Mouse (Mus musculus): ENCODE measurements around the gene Sspn. TPM values are rescaled to one million over a fixed set of nuclear protein-coding genes. Genes with fewer than 3 reads are reported as not detected.

Sspn gene
- polyA plus RNA-seq (2012) = not detected in 2 replicates

DNA sequence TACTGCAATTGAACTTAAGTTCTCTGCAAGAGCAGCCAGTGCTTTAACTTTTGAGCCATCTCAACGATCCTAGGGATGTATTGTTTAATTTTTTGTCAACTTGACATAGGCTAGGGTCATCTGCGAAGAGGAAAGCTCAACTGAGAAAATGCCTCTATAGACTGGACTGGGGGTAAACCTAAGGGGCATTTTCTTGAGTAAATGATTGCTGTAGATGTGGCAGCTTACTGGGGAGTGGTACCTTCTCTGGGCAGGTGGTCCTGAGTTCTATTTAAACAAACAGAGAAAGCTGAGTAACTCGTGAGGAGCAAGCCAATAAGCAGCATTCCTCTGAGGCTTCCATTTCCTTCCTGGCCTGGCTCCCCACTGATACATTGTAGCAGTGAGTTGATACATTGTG lies at the start of gene Sspn:
Gene Sspn (plus strand): TSS at position 301 of the 400 bp plus-strand sequence.
- no peak for TF ChIP-seq GATA1 (IDR thresholded peaks at IDR 0.05; ENCODE audit: low read length)

DNA sequence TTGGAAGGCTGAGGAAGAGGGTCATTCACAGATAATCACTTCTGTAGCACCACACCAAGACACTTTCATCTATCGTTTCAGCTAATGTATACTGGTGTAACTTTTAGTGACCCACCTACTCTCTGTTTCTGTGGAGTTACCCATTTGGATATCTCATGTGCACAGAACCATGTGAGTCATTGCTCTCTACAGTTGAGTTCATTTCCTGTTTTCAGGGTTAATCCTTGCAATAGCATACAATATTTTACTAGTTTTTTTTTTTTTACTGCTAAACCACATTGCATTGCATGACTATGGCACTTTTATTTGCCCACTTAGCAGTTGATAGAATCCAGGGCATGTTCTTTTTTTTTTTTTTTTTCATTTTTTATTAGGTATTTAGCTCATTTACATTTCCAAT lies 48.4 kb upstream of the Sspn start:
- no peak for TF ChIP-seq GATA1 (IDR thresholded peaks at IDR 0.05; ENCODE audit: low read length)

DNA sequence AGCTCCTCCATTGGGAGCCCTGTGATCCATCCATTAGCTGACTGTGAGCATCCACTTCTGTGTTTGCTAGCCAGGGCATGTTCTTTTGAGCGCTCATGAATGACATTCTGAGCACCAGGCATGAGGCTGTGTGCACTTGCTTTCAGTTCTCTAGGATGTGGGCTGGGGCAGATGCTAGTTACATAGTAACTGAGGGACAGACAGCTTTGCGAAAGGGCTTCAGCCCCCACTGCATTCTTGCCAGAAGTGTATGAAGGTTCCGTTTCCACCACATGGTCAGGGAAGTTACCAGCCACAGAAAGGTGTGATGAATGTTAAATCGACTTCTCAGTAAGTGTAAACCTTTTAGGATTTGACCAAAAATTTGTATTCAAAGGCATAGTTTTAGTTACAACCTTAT lies 47.8 kb upstream of the Sspn start:
- TF ChIP-seq GATA1 (IDR thresholded peaks at IDR 0.05; ENCODE audit: low read length) = no peak

DNA sequence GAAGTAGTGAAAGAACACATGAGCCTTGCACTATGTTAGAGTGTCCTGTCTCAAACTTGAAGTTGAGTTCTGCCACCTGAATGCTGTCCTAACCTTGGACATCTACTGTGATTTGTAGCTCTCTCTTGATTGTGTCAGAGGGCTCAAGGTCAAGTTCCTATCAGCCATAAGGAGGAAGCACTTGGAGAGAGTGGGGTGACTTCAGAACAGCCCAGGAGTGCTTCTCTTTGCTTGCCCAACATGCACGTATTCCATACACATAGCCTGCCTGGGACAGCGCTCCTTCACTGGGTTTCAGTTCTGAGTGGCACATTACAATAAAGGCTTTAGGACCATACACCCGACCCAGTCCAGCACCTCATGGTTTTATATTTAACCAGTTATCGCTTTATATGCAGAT lies 46.4 kb upstream of the Sspn start:
- no peak for TF ChIP-seq GATA1 (IDR thresholded peaks at IDR 0.05; ENCODE audit: low read length)

DNA sequence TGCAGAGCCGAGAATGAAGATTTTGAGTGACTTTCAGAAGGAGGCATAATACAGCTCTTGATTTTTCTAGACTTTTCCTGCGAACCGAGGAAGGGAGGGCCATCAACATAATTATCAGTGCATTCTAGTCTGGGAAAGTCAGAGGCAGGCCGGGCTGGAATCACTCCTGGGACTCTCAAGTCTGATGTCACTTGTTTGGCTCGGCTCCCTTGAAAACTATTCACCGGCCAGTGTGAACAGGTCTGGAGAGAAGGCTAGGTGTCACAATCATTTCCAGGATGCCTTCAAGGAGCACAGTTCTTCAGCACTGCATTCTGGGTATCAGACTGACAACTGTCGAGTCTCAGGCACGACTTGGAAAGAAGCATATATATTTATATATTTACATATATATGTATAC lies 45.2 kb upstream of the Sspn start:
- no peak for TF ChIP-seq GATA1 (IDR thresholded peaks at IDR 0.05; ENCODE audit: low read length)

DNA sequence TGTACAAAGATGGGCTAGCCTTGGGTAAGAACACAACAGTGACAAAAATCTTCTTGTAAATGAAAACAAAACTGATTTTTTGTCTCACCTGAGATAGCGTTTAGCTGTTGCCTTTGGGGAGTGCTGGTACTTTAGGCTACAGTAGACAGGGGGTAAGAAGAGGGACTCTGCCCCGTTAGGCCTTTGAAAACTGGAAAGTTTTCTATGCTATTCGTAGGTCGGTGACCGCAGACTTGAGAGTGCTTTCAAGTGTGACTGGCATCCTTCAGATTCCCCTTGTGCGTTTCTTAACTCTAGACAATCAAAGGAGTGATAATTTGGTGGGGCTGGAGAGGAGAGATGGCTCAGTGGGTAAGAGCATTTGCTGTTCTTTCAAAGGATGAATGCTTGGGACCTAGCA lies 43.7 kb upstream of the Sspn start:
- no peak for TF ChIP-seq GATA1 (IDR thresholded peaks at IDR 0.05; ENCODE audit: low read length)

DNA sequence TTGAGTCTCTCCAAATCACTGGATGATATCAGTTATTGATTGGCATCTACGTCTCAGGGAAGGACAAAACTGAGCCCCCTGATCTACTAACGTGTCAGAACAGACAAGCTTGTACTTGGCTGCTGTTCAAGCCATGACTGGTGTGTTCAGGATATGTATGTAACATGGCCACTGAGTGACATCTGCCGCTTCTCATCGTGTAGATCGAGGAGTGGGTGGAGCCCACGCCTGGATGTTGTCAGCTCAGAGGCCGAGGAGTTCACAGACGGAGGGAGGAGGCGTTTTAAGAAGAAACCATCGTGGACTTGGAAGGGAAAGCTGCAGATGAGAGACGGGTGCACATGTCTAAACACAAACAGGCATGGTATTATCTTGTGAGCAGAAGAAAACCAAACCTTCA lies 39.5 kb upstream of the Sspn start:
- no peak for TF ChIP-seq GATA1 (IDR thresholded peaks at IDR 0.05; ENCODE audit: low read length)

DNA sequence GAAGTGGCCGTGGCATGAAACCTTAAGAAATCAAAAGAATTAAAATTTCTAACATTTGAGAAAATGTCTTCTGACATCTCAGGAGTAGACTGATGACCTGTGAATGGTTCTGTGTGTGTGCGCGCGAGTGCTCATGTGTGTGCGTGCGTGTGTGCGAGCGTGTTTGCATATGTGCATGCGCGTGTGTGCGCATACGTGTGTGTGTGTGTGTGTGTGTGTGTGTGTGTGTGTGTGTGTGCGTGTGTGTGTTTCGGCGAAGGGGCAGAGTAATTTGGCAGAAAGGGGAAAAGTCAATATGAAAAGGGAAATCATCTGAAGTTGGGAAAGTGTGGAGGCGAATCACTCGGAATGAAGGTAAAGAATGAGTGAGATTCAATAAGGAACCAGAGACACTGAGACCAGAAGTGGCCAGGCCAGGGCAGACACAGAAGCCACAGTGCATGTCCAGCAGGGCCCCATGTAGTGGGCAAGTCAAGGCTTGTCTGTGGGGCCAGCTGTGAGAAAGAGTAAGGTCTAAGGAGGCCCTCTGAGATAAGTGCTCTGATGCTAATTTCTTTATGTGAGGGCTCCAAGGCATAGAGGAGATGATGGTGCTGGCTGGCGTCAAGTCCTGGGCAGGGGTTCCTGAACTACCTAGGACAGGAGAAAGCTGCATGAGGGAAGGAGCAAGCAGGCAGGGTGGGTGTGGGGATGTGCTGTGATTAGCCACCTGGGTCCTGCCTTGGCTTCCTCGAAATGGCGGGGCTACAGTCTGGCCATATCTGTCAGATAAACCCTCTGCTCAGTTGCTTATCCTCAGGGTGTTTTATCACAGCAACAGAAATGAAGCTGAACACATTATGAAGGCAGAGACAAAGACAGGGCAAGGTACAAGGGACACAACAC lies 38.8 kb upstream of the Sspn start:
- no peak for TF ChIP-seq GATA1 (IDR thresholded peaks at IDR 0.05; ENCODE audit: low read length)

DNA sequence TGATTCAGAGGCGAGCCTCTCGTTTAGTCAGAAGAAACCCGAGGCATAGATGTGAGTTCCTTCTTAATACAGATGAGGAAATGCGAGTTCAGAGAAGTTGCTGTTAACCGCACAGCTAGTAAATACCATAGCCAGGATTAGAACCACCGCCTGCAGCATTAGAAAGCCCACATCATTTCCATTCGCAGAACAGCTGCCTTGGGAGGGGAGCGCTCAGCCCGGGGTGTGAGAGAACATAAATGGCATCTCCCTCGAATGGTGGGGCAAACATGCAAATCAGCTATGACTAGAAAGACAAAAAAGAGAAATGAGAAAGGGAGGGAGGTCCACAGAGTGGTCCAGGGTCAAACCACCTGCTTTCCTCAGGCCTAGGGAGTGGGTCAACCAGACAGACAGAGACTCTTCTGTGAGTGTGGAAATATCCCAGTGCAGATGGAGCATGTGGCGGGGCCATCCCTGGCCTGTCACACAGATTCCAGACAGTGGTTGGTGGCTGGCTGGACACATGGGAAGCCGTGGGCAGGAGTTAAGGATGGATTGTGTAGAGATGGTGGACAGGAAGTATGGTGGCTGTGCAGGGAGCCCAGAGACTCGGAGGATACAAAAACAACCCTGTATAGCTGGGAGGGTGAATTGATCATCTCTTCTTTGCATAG lies 37.9 kb upstream of the Sspn start:
- TF ChIP-seq GATA1 (IDR thresholded peaks at IDR 0.05; ENCODE audit: low read length) = no peak

DNA sequence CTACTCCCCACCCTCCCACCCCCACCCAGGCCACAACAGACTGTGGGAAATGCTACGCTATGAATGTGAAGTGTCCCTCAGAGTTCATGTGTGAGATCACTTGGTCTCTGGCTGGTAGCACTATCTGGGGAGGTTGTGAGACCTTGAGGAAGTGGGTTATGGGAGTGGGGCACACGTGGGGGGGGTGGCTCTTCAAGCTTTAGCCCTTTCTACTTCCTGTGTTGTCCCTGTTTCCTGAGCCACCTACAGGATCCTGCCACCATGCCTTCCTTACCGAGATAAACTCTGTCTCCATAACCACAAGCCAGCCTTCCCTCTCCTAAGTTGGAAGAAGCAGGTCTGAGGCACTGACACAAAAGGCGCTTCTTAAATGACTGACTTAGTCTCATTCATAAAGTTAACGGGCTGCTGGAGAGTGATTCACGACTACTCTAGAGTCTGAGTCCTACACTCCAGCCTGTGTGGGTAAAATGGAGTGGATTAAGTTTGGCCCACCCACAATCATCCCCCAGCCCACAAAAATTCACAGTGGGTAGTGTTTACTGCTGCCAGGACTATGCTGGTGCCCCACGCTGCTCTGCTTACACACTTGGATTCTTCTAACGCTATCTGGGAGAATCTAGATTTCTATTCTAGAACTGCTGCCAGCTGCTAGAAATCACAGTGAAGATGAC lies 36.6 kb upstream of the Sspn start:
- TF ChIP-seq GATA1 (IDR thresholded peaks at IDR 0.05; ENCODE audit: low read length) = no peak

DNA sequence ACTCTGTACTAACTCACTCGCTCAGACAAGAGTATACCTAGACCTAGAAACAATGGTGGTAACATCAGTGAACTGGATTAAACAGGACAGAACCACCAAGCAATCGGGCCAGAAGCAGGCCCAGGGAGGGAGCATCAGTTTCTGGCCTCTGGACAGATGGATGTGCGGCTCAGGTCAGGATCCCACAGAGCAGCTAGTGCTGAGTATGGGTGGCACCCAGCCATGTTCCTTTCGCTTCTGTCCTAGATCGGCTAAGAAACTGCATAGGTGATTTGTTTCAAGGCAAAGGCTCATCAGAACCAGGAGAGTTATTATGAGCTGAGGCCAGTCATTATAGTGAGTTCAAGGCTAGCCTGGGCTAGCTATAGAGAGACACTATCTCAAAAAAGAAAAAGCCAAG lies 27.3 kb upstream of the Sspn start:
- no peak for TF ChIP-seq GATA1 (IDR thresholded peaks at IDR 0.05; ENCODE audit: low read length)

DNA sequence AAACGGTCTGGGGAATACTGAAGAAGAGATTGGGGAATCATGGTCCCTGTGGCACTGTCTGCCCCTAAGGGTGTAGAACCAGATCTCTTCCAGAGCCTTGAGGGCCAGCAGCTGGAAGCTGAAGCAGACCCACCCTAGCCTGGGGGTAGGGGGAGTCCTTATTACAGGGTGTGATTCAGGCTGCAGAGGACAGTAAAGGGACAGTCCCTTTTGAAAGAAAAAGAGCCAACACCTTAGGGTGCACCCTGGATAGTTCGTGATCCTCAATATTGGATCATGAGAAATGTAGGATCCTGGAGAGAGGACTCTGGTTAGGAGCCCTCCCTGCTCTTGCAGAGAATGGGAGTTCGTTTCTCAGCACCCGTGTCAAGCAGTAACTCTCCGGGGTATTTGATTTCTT lies 26.8 kb upstream of the Sspn start:
- no peak for TF ChIP-seq GATA1 (IDR thresholded peaks at IDR 0.05; ENCODE audit: low read length)

DNA sequence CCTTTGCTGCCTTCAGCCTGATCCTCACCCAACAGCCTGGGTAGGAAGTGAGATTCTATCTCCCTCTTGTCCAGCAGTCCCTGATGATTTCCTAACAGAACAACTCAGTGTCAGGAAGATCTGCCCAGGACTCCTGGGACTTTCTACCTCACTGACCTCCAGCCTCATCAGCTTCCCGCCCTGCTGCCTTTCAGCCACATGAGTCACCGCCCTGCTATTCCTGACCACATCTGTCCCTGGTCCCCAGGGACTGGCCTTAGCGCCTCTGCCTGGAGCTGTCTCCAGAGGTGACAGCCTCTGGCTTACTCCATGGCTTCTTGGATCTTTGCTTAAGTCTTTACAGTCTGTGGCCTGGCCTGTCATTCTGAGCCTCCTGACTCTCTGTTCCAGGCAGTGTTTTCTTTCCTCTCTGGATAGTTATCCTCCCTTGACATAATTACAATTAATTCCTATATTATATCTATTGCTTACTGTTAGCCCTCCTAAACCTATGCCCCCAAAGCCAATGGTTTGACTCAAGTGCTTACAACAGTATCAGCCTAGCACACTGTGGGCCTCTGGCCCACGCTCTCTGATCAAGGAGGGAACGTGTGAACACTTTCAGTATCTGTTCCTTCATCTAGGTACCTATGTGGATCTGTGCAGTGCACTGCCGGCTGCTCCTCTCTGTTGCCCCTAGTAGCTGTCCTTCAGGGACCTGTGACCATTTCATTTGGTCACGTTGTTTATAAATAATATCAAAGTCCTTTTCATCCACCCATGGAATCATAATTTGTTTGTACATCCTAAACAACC lies 25.1 kb upstream of the Sspn start:
- TF ChIP-seq GATA1 (IDR thresholded peaks at IDR 0.05; ENCODE audit: low read length) = no peak

DNA sequence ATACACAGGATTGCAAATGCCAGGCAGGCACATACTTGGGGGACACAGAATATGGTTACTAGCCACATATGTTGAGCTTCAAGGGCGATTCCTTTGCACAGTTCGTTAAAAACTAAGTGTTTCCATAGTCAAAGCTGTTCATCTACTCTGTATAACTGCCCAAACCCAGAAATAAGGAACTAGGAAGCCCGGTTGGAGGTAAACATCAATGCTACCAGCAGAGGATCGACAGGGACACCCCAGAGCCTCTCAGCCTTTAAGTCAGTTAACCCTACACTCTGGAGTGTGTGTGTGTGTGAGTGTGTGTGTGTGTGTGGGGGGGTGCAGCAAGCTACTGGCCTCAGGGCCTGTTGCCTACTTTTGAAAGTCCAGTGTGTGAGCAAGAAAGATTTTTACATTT lies 21.5 kb upstream of the Sspn start:
- TF ChIP-seq GATA1 (IDR thresholded peaks at IDR 0.05; ENCODE audit: low read length) = no peak

Measured in G1E-ER4 (cell line).